Mouse (Mus musculus) midbrain, embryonic 16.5 days (tissue): Measurements from ENCODE around the gene Hadha. TPM values are rescaled to one million over a fixed set of nuclear protein-coding genes. Genes with fewer than 3 reads are reported as not detected.
A peak's percentile ranks its signal among the peaks of the same experiment; 100 is the strongest.

Experiments
- ATAC-seq: fragments of 200-750 bp; cut with Nextera tagmentation; 2 replicates; pipeline ENCODE4 v1.8.0; 2017; ENCODE audit warnings: moderate TSS enrichment
- H3K27ac ChIP-seq: fragments of 300-500 bp; sonication (generic); 2 replicates; pipeline ENCODE4 v1.5.1; 2014; ENCODE audit warnings: mild to moderate bottlenecking, low read length, mixed read lengths
- H3K27me3 ChIP-seq: fragments of 300-500 bp; sonication (generic); 2 replicates; pipeline ENCODE4 v1.6.1; 2014; ENCODE audit warnings: low read depth, low read length, mixed read lengths; ENCODE audit not compliant: control insufficient read depth, insufficient read depth
- H3K36me3 ChIP-seq: fragments of 300-500 bp; sonication (generic); 2 replicates; pipeline ENCODE4 v1.6.1; 2014; ENCODE audit warnings: mild to moderate bottlenecking, low read length, moderate library complexity, mixed read lengths; ENCODE audit not compliant: control insufficient read depth, insufficient read depth
- H3K4me1 ChIP-seq: fragments of 300-500 bp; sonication (generic); 2 replicates; pipeline ENCODE4 v1.6.1; 2014; ENCODE audit warnings: mild to moderate bottlenecking, low read length, mixed read lengths; ENCODE audit not compliant: control insufficient read depth, insufficient read depth
- H3K4me2 ChIP-seq: fragments of 300-500 bp; sonication (generic); 2 replicates; pipeline ENCODE4 v1.6.1; 2014; ENCODE audit warnings: mild to moderate bottlenecking, low read length, mixed read lengths
- H3K4me3 ChIP-seq: fragments of 300-500 bp; sonication (generic); 2 replicates; pipeline ENCODE4 v1.5.1; 2014; ENCODE audit warnings: low read depth, mild to moderate bottlenecking, low read length, moderate library complexity, mixed read lengths
- H3K9ac ChIP-seq: fragments of 300-500 bp; sonication (generic); 2 replicates; pipeline ENCODE4 v1.6.1; 2014; ENCODE audit warnings: low read depth, low read length, mixed read lengths
- H3K9me3 ChIP-seq: fragments of 300-500 bp; sonication (generic); replicated peaks from 2 replicates; pipeline ENCODE4 v1.6.1; 2014; ENCODE audit warnings: mild to moderate bottlenecking, low read length, mixed read lengths; ENCODE audit not compliant: control insufficient read depth, poor library complexity, severe bottlenecking
- WGBS: fragments of 180-500 bp; shearing (Covaris S2); extraction: QIAGEN DNeasy Blood & Tissue Kit; methylation state at CpG from one replicate; pipeline ENCODE4 v1.1.7; 2014; 5-methylcytosine and 5-hydroxymethylcytosine counted together
- microRNA counts: library from miRNA; unstranded; fragments of <30 nt; microRNA quantifications from one replicate; lab custom pipeline; 2016
- microRNA-seq: library from miRNA; unstranded; fragments of <30 nt; microRNA quantifications from one replicate; pipeline ENCODE4, GENCODE M21; 2017
- polyA plus RNA-seq: library from polyadenylated mRNA; unstranded; fragments of >200 nt; fragmentation: Nextera tagmentation; extraction: Ambion mirVana; gene quantifications from 2 replicates; pipeline ENCODE4 v1.2.1, GENCODE M21; 2015

The Hadha gene
- polyA plus RNA-seq, 1 experiment from 2014 or later: 62.3 TPM

DNA sequence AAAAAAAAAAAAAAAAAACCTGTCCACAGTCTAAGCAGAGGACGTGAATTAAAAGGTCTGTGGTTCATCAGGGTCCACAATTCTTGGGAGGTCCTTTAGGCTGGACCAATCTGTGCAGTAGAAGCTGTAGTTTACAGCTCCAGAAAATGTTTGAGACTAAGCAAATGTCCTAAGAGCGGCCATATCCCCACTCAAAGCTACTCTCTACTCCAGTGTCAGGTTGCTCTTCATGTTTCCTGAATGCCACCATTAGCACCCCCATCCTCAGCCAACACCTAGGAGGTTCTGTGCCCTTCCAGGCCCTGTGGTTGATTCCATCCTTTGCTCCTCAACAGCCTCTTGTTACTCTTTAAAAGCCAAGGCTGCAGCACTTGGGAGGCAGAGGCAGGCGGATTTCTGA, 82.6 kb downstream of the Hadha start:
- peak; percentile 22; the same call in 1 of the 2 replicates for ATAC-seq
- peak overlapping the region; percentile 94 for H3K4me2 ChIP-seq
- no peaks in the 10 kb centered on the region for H3K27me3 ChIP-seq
- H3K9ac ChIP-seq: no peak overlapping the region
- peaks cover 4% of the 10 kb centered on the region; the same call in 1 of the 2 replicates for H3K4me1 ChIP-seq
- no peaks in the 10 kb centered on the region for H3K9me3 ChIP-seq
- H3K36me3 ChIP-seq: 0 out of 2 replicates have a peak, but pooled peaks cover 3% of the 10 kb centered on the region
- H3K27ac ChIP-seq: no peak overlapping the region; the same call in 1 of the 2 replicates
- H3K4me3 ChIP-seq: peak overlapping the region; percentile 80
- WGBS: 60% methylated on average over 3 of the region's 3 CpGs

DNA sequence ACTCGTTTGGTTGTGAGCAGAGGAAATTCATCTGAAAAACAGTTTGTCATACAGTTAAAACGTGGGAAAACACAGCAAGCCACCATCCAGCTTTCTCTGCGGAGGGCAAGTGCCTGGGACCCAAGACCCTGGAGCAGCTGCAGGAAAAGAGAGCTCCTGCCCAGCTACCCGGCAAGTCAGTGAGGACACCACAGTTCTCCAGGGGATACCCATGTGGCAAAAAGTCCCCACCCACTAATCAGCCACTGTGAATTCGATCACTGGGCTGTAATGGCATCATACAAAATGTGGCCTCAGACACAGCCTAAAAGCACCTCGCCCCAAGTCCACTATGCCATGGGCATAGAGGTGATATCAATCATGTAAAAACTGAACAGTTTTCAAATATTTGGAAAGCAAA, 83.3 kb downstream of the Hadha start:
- Histone ChIP-seq H3K9ac (no peak overlapping the region), H3K4me3 (no peak overlapping the region), H3K36me3 (0 out of 2 replicates have a peak, but pooled peaks cover 3% of the 10 kb centered on the region), H3K27me3 (no peaks in the 10 kb centered on the region), H3K27ac (no peak overlapping the region), H3K4me2 (no peak overlapping the region), H3K4me1 (peaks cover 4% of the 10 kb centered on the region; the same call in 1 of the 2 replicates), H3K9me3 (no peaks in the 10 kb centered on the region)
- no peak for ATAC-seq
- WGBS: 82% methylated on average over 6 of the region's 6 CpGs

MicroRNAs within 50 kb of the gene (microRNA counts, 519-probe panel; counts per million panel counts)
- microRNA mmu-miR-1960 (lab: Ali Mortazavi, UCI): 1,550 counts per million, percentile 29 among the panel's probes with 10 or more counts

Small RNAs within 50 kb of the gene (microRNA-seq; reads per million reads assigned to microRNA genes)
- gene Mir1960: 1.4 reads per million

Other genes with a start within 250 kb of the Hadha start
- not detected in 2 replicates for gene Il6, start 142.0 kb downstream of the Hadha start, polyA plus RNA-seq
- gene Tyms, start 81.5 kb downstream of the Hadha start, polyA plus RNA-seq: 33.3 and 38.7 TPM in 2 replicates
- gene Garem2, start 50.0 kb downstream of the Hadha start, polyA plus RNA-seq: 6.9 and 8.1 TPM in 2 replicates
- 2.6 and 3.7 TPM in 2 replicates for gene 3110082J24Rik, start 49.1 kb downstream of the Hadha start, polyA plus RNA-seq
- gene Hadhb, start 86 bp upstream of the Hadha start, polyA plus RNA-seq: 52.1 and 53.6 TPM in 2 replicates
- not detected in 2 replicates for gene Adgrf3, start 50.6 kb upstream of the Hadha start, polyA plus RNA-seq
- gene Selenoi, start 77.4 kb upstream of the Hadha start, polyA plus RNA-seq: 32.5 and 34.7 TPM in 2 replicates
- gene Drc1, start 126.2 kb upstream of the Hadha start, polyA plus RNA-seq: 9.5 and 10.2 TPM in 2 replicates